Mouse (Mus musculus) brain, embryonic 14.5 days (tissue): ENCODE results near the gene Prap1. TPM values are rescaled to one million over a fixed set of nuclear protein-coding genes. Genes with fewer than 3 reads are reported as not detected.
"Not testable (repeated sequence)": the region's sequence is repeated elsewhere in the genome, so short reads cannot be mapped to it uniquely, and the experiment has no call there.

ENCODE experiments used
- DNase-seq: peaks from one replicate; pipeline ENCODE4 v3.0.0-alpha.2; 2011; ENCODE audit warnings: low read depth
- CTCF ChIP-seq: fragments of 200-500 bp; IDR thresholded peaks from 2 replicates; pipeline ENCODE4 v1.5.1; 2012; ENCODE audit warnings: inconsistent platforms, mild to moderate bottlenecking, moderate library complexity, borderline replicate concordance; ENCODE audit not compliant: insufficient read depth, insufficient read length; ENCODE audit errors: extremely low read depth
- POLR2A ChIP-seq: fragments of 200-500 bp; IDR thresholded peaks from 2 replicates; pipeline ENCODE4 v1.6.1; 2012; ENCODE audit warnings: mild to moderate bottlenecking, inconsistent platforms, borderline replicate concordance; ENCODE audit not compliant: poor library complexity, insufficient read depth, insufficient read length, severe bottlenecking; ENCODE audit errors: extremely low read depth
- polyA plus RNA-seq: library from polyadenylated mRNA; depleted of rRNA; stranded (reverse); fragments of >200 nt; gene quantifications from 2 replicates; pipeline ENCODE4 v1.2.3, GENCODE M21; 2012; rRNA removed

The Prap1 gene
- polyA plus RNA-seq, 1 experiment, result 6.4 TPM

GRCm38 (mm10) chr7:140124382-140124781, 31.2 kb downstream of the Prap1 start:
- no peak for TF ChIP-seq CTCF
- no peak for TF ChIP-seq POLR2A
- no peak for DNase-seq

GRCm38 (mm10) chr7:140125278-140126021, 32.3 kb downstream of the Prap1 start:
- no peak for TF ChIP-seq CTCF
- TF ChIP-seq POLR2A, result no peak
- peak; percentile 96 for DNase-seq

GRCm38 (mm10) chr7:140126022-140126350, 32.8 kb downstream of the Prap1 start:
- DNase-seq, result no peak
- no peak for TF ChIP-seq CTCF
- TF ChIP-seq POLR2A, result no peak

- TF ChIP-seq CTCF, result no peak
- no peak for DNase-seq
These were observed 33.7 kb downstream of the Prap1 start for GRCm38 (mm10) chr7:140126934-140127333.

- no peak for DNase-seq
- TF ChIP-seq POLR2A (no peak), CTCF (no peak)
These were observed 34.7 kb downstream of the Prap1 start for GRCm38 (mm10) chr7:140127911-140128310.

- not testable (repeated sequence) for DNase-seq
These were observed 39.0 kb downstream of the Prap1 start for GRCm38 (mm10) chr7:140132184-140132583.

GRCm38 (mm10) chr7:140134033-140134432, 40.8 kb downstream of the Prap1 start:
- not testable (repeated sequence) for DNase-seq

GRCm38 (mm10) chr7:140135106-140135770, 42.0 kb downstream of the Prap1 start:
- no peak for TF ChIP-seq CTCF
- no peak for TF ChIP-seq POLR2A
- DNase-seq, result no peak

GRCm38 (mm10) chr7:140137135-140138020, 44.2 kb downstream of the Prap1 start, which contains the start of gene Mtg1:
Gene Mtg1, plus strand, starts transcription at chr7:140137564.
- peak; percentile 96 for DNase-seq
- TF ChIP-seq CTCF (no peak), POLR2A (peak; percentile 61; the same call in 1 of the 2 replicates)

GRCm38 (mm10) chr7:140138021-140138310, 44.8 kb downstream of the Prap1 start:
- TF ChIP-seq CTCF, result no peak
- no peak for TF ChIP-seq POLR2A
- no peak for DNase-seq

- TF ChIP-seq CTCF, result peak; percentile 79
- no peak for TF ChIP-seq POLR2A
These were observed 48.2 kb downstream of the Prap1 start for GRCm38 (mm10) chr7:140141350-140141749.

GRCm38 (mm10) chr7:140144550-140144949, 51.4 kb downstream of the Prap1 start:
- no peak for TF ChIP-seq CTCF
- TF ChIP-seq POLR2A, result no peak
- DNase-seq, result no peak

More at GRCm38 (mm10) chr7:140141350-140141749, 48.2 kb downstream of the Prap1 start:
- peak; percentile 80 for DNase-seq

Other genes starting within 250 kb of the Prap1 start
- gene Kndc1, start 198.7 kb upstream of the Prap1 start, polyA plus RNA-seq, result 17.0 and 33.3 TPM in 2 replicates
- gene Utf1, start 149.6 kb upstream of the Prap1 start, polyA plus RNA-seq, result not detected in 2 replicates
- 0.55 and 0.76 TPM in 2 replicates for gene 6430531B16Rik, start 114.6 kb upstream of the Prap1 start, polyA plus RNA-seq
- 12.7 and 14.7 TPM in 2 replicates for gene Adam8, start 100.8 kb upstream of the Prap1 start, polyA plus RNA-seq
- 88.0 and 121 TPM in 2 replicates for gene Zfp511, start 57.0 kb upstream of the Prap1 start, polyA plus RNA-seq
- 70.3 and 76.2 TPM in 2 replicates for gene Tubgcp2, start 56.7 kb upstream of the Prap1 start, polyA plus RNA-seq
- 1.3 and 4.0 TPM in 2 replicates for gene Msx3, start 44.3 kb upstream of the Prap1 start, polyA plus RNA-seq
- gene Caly, start 10.8 kb upstream of the Prap1 start, polyA plus RNA-seq, result 146 and 172 TPM in 2 replicates
- 25.3 and 25.7 TPM in 2 replicates for gene Fuom, start 9.0 kb downstream of the Prap1 start, polyA plus RNA-seq
- gene Paox, start 22.4 kb downstream of the Prap1 start, polyA plus RNA-seq, result 5.1 and 6.0 TPM in 2 replicates
- 74.9 and 75.4 TPM in 2 replicates for gene Echs1, start 23.1 kb downstream of the Prap1 start, polyA plus RNA-seq
- 33.9 and 41.5 TPM in 2 replicates for gene Mtg1, start 44.2 kb downstream of the Prap1 start, polyA plus RNA-seq
- 10.2 and 16.2 TPM in 2 replicates for gene Sprn, start 61.5 kb downstream of the Prap1 start, polyA plus RNA-seq
- gene Olfr522, start 71.4 kb downstream of the Prap1 start, polyA plus RNA-seq, result not detected in 2 replicates
- not detected in 2 replicates for gene Olfr523, start 79.8 kb downstream of the Prap1 start, polyA plus RNA-seq
- not detected in 2 replicates for gene Olfr524, start 112.6 kb downstream of the Prap1 start, polyA plus RNA-seq
- 0.04 TPM in 1 of 2 replicates, not detected in the other for gene Cd163l1, start 124.9 kb downstream of the Prap1 start, polyA plus RNA-seq
- 0.05 TPM in 1 of 2 replicates, not detected in the other for gene 5830411N06Rik, start 153.9 kb downstream of the Prap1 start, polyA plus RNA-seq
- gene Olfr525, start 227.5 kb downstream of the Prap1 start, polyA plus RNA-seq, result not detected in 2 replicates
- gene Olfr527, start 240.6 kb downstream of the Prap1 start, polyA plus RNA-seq, result not detected in 2 replicates